Mouse (Mus musculus) thymus, adult 2 months (tissue): Measurements from ENCODE around the gene B4galt2.

ENCODE experiments used
- CTCF ChIP-seq: fragments of 200-500 bp; IDR thresholded peaks from 2 replicates; pipeline ENCODE4 v1.5.1; 2012; ENCODE audit warnings: mild to moderate bottlenecking, control low read depth, low read length, moderate library complexity, borderline replicate concordance; ENCODE audit not compliant: control insufficient read depth, poor library complexity, insufficient read depth; ENCODE audit errors: extremely low read depth
- POLR2A ChIP-seq: fragments of 200-500 bp; IDR thresholded peaks from 2 replicates; pipeline ENCODE4 v1.6.1; 2012; ENCODE audit warnings: mild to moderate bottlenecking, low read length, control low read depth, moderate library complexity; ENCODE audit not compliant: control insufficient read depth, poor library complexity, insufficient read depth; ENCODE audit errors: extremely low read depth

DNA sequence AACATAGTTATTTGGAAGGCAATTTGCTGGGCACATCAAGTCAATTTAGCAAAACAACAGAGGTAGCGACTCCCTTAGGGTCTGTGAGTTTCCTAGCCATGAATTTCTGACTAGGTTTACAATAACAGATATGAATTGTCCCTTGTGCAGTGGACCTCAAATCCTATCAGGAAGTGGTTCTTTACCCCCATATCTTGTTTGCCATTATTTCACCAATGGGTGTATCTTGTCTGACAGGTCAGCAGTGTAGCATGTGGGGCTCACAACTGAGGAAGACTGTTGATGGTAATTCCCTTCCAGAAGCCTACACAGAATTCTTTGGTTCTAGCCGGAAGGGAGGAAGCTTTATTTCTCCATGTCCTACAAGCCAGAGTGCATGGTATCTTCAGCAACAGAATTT is 38.1 kb upstream of the B4galt2 start:
- no peak for TF ChIP-seq CTCF
- TF ChIP-seq POLR2A = no peak
